Mouse (Mus musculus): ENCODE data around the gene Vsig10l. TPM values are rescaled to one million over a fixed set of nuclear protein-coding genes. Genes with fewer than 3 reads are reported as not detected.

Gene Vsig10l
- total RNA-seq, 1 experiment from 2014 or later = 5.1 TPM

DNA sequence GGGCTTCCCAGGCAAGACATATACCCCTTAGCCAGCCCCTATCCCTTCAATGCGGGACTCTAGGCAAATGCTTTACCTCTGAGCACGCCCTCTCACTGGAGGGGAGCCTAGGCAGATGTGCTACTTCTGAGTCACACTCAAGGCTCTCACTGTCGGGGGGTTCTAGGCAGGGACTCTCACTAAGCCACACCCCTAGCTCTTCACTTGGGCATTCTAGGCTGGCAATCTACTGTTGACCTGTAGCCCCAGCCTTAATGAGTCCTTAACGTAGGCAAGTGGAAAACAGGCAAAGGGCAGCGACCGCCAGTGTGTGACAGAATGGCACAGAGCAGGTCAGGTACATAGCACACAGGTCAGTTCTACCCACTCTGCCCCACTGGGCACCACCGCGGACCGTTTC is 27.9 kb downstream of the Vsig10l start:
- no peak for ATAC-seq (replicated peaks in 1 of 2; ENCODE audit: insufficient read depth in 1 of 2, low FRiP score in 2 of 2, low TSS enrichment in 1 of 2, low read depth in 1 of 2, poor library complexity in 2 of 2, severe bottlenecking in 2 of 2)

DNA sequence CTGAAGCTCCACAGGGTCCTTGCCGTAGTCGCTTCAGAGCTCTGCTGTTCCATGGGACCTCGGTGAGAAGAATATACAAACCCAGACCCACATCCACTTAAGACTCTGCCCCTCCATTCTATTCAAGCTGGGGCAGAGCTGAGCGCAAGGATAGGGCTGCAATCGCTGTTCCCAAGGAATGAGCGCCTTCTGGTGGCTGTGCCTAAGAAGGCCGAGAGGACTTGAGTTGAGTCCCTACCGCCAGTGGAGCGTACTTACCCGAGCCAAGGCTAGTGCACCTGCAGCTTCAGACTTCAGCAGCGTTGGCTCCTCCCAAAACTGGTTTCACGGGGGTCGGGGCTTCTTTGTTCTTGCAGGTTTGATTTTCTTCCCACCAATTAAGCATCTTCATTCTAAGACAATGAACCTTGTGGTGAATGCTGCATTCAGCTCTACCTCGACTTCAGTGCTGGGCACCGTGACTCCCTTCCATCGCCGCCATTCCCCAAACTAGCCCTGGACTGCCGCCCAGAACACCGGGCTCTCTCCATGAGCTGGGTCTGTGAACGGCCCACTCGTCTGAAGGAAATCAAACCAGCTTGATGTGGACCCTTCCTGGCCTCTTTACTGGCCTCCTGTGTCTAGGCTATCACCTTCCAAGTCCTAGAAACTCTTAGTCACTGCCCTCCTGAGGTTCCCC is 32.5 kb downstream of the Vsig10l start:
- peak; percentile 94 to 97 for ATAC-seq (replicated peaks in 1 of 2; ENCODE audit: insufficient read depth in 1 of 2, low FRiP score in 2 of 2, low TSS enrichment in 1 of 2, low read depth in 1 of 2, poor library complexity in 2 of 2, severe bottlenecking in 2 of 2)

DNA sequence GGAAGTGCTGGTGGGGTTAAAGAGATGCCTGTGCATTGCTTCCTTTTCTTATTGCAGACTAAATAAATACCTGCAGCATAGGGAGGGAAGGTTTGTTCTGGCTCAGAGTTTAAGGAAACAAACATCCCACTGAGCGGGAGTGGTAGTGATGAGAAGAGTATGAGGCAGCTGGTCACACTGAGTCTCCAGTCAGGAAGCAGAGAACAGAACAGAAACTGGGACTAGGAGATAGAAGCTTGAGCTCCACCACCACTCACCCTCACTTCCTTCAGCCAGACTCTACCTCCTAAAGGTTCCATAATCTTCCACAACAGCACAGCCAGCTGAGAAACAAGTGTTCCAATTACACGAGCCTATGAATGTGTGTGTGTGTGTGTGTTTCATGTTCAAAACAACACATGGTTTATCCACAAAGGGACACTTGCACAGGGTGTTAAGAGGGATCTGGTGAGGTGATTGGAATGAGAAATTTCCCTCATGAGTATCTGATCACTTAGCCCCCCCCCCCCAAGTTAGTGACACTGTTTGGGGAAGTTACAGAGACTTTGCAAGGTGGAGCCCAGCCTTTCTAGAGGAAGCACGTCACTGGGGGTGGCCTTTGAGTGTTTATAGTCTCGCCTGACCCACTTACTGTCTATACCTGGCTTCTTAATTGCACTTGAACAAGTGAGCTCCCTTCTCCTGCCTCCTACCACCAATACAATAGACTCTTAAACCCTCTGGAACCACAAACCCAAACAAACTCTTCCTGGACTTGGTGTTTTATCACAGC is 48.9 kb downstream of the Vsig10l start:
- peak; percentile 27 to 74; a peak in 3 of 4 replicates for ATAC-seq (replicated peaks in 1 of 2; ENCODE audit: insufficient read depth in 1 of 2, low FRiP score in 2 of 2, low TSS enrichment in 1 of 2, low read depth in 1 of 2, poor library complexity in 2 of 2, severe bottlenecking in 2 of 2)

GRCm38 (mm10) chr7:43512519-43512918 is 49.6 kb downstream of the Vsig10l start:
- no peak for ATAC-seq (replicated peaks in 1 of 2; ENCODE audit: insufficient read depth in 1 of 2, low FRiP score in 2 of 2, low TSS enrichment in 1 of 2, low read depth in 1 of 2, poor library complexity in 2 of 2, severe bottlenecking in 2 of 2)

GRCm38 (mm10) chr7:43515076-43515475 is 52.1 kb downstream of the Vsig10l start:
- no peak for ATAC-seq (replicated peaks in 1 of 2; ENCODE audit: insufficient read depth in 1 of 2, low FRiP score in 2 of 2, low TSS enrichment in 1 of 2, low read depth in 1 of 2, poor library complexity in 2 of 2, severe bottlenecking in 2 of 2)

DNA sequence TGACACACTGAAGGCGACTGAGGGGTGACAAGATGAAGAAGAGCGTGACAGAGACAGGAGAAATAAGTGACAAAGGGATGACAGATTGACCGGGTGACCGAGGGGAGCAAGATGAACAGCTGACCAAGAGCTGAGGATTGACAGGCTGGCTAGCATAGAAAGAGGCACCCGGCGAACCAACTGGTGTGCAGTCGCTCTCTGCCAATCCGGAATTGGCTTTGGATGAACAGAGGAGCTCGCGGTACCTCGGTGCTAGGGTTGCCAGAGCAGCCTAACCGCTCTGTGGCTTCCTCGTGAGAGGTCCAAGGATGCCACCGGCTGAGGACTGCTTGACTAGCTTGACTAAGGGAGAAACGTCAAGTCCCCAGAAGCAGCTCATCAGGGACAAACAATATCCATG is 55.4 kb downstream of the Vsig10l start:
- no peak for ATAC-seq (replicated peaks in 1 of 2; ENCODE audit: insufficient read depth in 1 of 2, low FRiP score in 2 of 2, low TSS enrichment in 1 of 2, low read depth in 1 of 2, poor library complexity in 2 of 2, severe bottlenecking in 2 of 2)

Other genes starting within 250 kb of the Vsig10l start
- 23.1 and 28.8 TPM in 2 replicates for gene Zfp715, start 149.9 kb upstream of the Vsig10l start, total RNA-seq (2017)
- 5.0 and 7.6 TPM in 2 replicates for gene Siglecf, start 111.8 kb upstream of the Vsig10l start, total RNA-seq (2017)
- 3.0 and 6.3 TPM in 2 replicates for gene Siglecg, start 54.9 kb upstream of the Vsig10l start, total RNA-seq (2017)
- not detected in 2 replicates for gene Lim2, start 35.5 kb upstream of the Vsig10l start, total RNA-seq (2017)
- 94.2 and 115 TPM in 2 replicates for gene Nkg7, start 26.1 kb upstream of the Vsig10l start, total RNA-seq (2017)
- gene Cldnd2, start 22.4 kb upstream of the Vsig10l start, total RNA-seq (2017) = not detected in 2 replicates
- 316 and 319 TPM in 2 replicates for gene Etfb, start 19.1 kb upstream of the Vsig10l start, total RNA-seq (2017)
- 2.5 TPM in 1 of 2 replicates, not detected in the other for gene Gm45233, start 19.0 kb upstream of the Vsig10l start, total RNA-seq (2017)
- gene Iglon5, start 26.9 kb downstream of the Vsig10l start, total RNA-seq (2017) = not detected in 2 replicates
- not detected in 2 replicates for gene 4931406B18Rik, start 42.8 kb downstream of the Vsig10l start, total RNA-seq (2017)
- gene Cd33, start 81.3 kb downstream of the Vsig10l start, total RNA-seq (2017) = 26.9 and 29.0 TPM in 2 replicates
- 6.1 and 6.6 TPM in 2 replicates for gene Zfp658, start 99.1 kb downstream of the Vsig10l start, total RNA-seq (2017)
- gene Zfp719, start 116.5 kb downstream of the Vsig10l start, total RNA-seq (2017) = 10.9 and 15.6 TPM in 2 replicates
- gene Zfp819, start 144.0 kb downstream of the Vsig10l start, total RNA-seq (2017) = not detected in 2 replicates
- gene Ceacam18, start 171.6 kb downstream of the Vsig10l start, total RNA-seq (2017) = not detected in 2 replicates
- 1.7 and 4.1 TPM in 2 replicates for gene Siglece, start 197.0 kb downstream of the Vsig10l start, total RNA-seq (2017)
- 6.3 and 9.8 TPM in 2 replicates for gene Ctu1, start 208.9 kb downstream of the Vsig10l start, total RNA-seq (2017)
- not detected in 2 replicates for gene Klk14, start 227.3 kb downstream of the Vsig10l start, total RNA-seq (2017)
- not detected in 2 replicates for gene Klk13, start 249.4 kb downstream of the Vsig10l start, total RNA-seq (2017)